Mouse (Mus musculus) thymus, adult 18-20 months (tissue): Measurements from ENCODE around the gene Pirt.

Experiments
- DNase-seq, 2 experiments: peaks; one replicate each; pipeline ENCODE4 v3.0.0; 2022; ENCODE audit warnings: mixed read lengths in 2 of 2

Pirt gene

GRCm38 (mm10) chr11:66946922-66947321 lies 35.1 kb downstream of the Pirt start:
- no peak for DNase-seq

GRCm38 (mm10) chr11:66956303-66956702 lies 44.5 kb downstream of the Pirt start, which contains the start of gene Tmem238l:
Tmem238l (plus strand) TSS chr11:66956638.
- DNase-seq, result no peak

- no peak for DNase-seq
These were observed 49.0 kb downstream of the Pirt start for GRCm38 (mm10) chr11:66960797-66961196.

GRCm38 (mm10) chr11:66961447-66962176 lies 49.8 kb downstream of the Pirt start:
- DNase-seq, result no peak

- no peak for DNase-seq
These were observed 51.7 kb downstream of the Pirt start for GRCm38 (mm10) chr11:66963462-66963861.

- no peak for DNase-seq
These were observed 54.8 kb downstream of the Pirt start for GRCm38 (mm10) chr11:66966500-66967116.

GRCm38 (mm10) chr11:66968575-66968974 lies 56.8 kb downstream of the Pirt start:
- no peak for DNase-seq

- no peak for DNase-seq
These were observed 61.7 kb downstream of the Pirt start for GRCm38 (mm10) chr11:66973507-66973906.

GRCm38 (mm10) chr11:66975606-66976330 lies 64.0 kb downstream of the Pirt start:
- DNase-seq, result no peak
